8 mouse cellular contexts compared by ENCODE assay signal in the genomic region with DNA sequence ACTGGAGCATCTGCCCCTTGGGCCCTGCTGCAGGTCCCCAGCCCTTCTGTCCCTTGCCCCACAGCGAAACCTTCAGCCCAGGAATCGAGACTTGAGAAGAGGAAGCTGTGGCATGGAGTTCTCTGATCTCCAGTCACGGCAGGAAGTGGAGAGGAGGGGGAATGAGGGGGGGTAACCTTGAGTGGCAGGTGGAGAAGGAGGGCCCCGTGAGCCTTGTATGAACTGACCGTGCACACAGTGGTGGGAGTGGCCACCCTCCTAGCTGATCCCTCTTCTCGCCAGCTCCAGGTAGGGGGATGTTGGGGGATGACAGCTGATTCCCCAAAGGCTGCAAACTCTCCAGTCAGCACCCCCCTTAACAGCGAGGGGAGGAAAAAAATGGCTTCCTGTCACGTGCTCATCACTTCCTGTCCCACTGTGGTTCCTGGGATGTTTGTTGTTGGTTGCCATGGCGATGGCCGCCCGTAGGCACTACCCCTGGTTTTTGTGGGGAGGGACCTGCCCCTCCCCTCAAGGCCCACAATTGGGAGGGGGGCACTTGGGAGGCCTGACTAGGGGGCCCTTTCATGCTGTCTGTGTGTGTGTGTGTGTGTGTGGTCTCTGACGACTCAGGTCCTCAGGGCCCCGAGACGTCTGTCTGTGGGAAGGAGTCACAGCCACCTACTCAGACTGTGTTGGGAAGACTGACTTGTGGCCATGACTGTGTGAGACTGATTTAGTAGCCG. TPM values are rescaled to one million over a fixed set of nuclear protein-coding genes. Genes with fewer than 3 reads are reported as not detected.
A peak's percentile ranks its signal among the peaks of the same experiment; 100 is the strongest.
DNase-seq lines count a peak whose midpoint lies in the region; ATAC-seq and TF ChIP-seq lines count a peak whose summit lies in the region.

No protein-coding gene starts in this region.

- H3K27ac ChIP-seq in hindbrain, embryonic 16.5 days (ENCODE audit: low read depth, low read length), result peak overlapping the region; percentile 85
- H3K27ac ChIP-seq in midbrain, embryonic 15.5 days, result peak overlapping the region; percentile 89
- H3K27ac ChIP-seq in stomach, postnatal 0 days (replicated peaks), result peak overlapping the region; percentile 98

- TF ChIP-seq EP300 in stomach, postnatal 0 days (optimal IDR thresholded peaks at IDR 0.05), result no peak

- peak overlapping the region; percentile 47 for H3K4me3 ChIP-seq in hindbrain, embryonic 16.5 days (ENCODE audit: low read length)
- H3K4me3 ChIP-seq in midbrain, embryonic 15.5 days, result peak overlapping the region; percentile 51
- H3K4me3 ChIP-seq in stomach, postnatal 0 days (ENCODE audit: low read depth, low read length), result peak overlapping the region; percentile 81

- peak overlapping the region; percentile 71 for H3K9ac ChIP-seq in hindbrain, embryonic 16.5 days (ENCODE audit: low read depth, low read length)
- peak overlapping the region; percentile 62 for H3K9ac ChIP-seq in midbrain, embryonic 15.5 days
- H3K9ac ChIP-seq in stomach, postnatal 0 days (ENCODE audit: low read length), result peak overlapping the region; percentile 62

- no peaks in the 10 kb centered on the region for H3K36me3 ChIP-seq in hindbrain, embryonic 16.5 days (ENCODE audit: control insufficient read depth, insufficient read depth, low read length)
- no peaks in the 10 kb centered on the region for H3K36me3 ChIP-seq in midbrain, embryonic 15.5 days (replicated peaks)
- no peaks in the 10 kb centered on the region for H3K36me3 ChIP-seq in stomach, postnatal 0 days (ENCODE audit: control insufficient read depth, insufficient read depth, low read length)

- peak overlapping the region; percentile 83 for H3K4me2 ChIP-seq in hindbrain, embryonic 16.5 days (ENCODE audit: low read length)
- peak overlapping the region; percentile 81 for H3K4me2 ChIP-seq in midbrain, embryonic 15.5 days
- H3K4me2 ChIP-seq in stomach, postnatal 0 days (replicated peaks; ENCODE audit: low read depth), result peak overlapping the region; percentile 93

- ATAC-seq in hindbrain, embryonic 16.5 days, result peak; percentile 56
- ATAC-seq in midbrain, embryonic 15.5 days (replicated peaks), result peak; percentile 60
- ATAC-seq in stomach, postnatal 0 days (ENCODE audit: low FRiP score, low TSS enrichment), result peak; percentile 43

- 3% methylated on average over 15 of the region's 15 CpGs for WGBS in hindbrain, embryonic 16.5 days
- 2% methylated on average over 15 of the region's 15 CpGs for WGBS in midbrain, embryonic 15.5 days
- 8% methylated on average over 15 of the region's 15 CpGs for WGBS in stomach, postnatal 0 days

- H3K27me3 ChIP-seq in hindbrain, embryonic 16.5 days (replicated peaks; ENCODE audit: control insufficient read depth, insufficient read depth, low read length), result no peaks in the 10 kb centered on the region
- peaks cover 2% of the 10 kb centered on the region; the same call in 1 of the 2 replicates for H3K27me3 ChIP-seq in midbrain, embryonic 15.5 days (replicated peaks)
- no peaks in the 10 kb centered on the region for H3K27me3 ChIP-seq in stomach, postnatal 0 days (ENCODE audit: control insufficient read depth, insufficient read depth, low read length)

- H3K9me3 ChIP-seq in hindbrain, embryonic 16.5 days (ENCODE audit: control insufficient read depth, low read length), result no peaks in the 10 kb centered on the region
- H3K9me3 ChIP-seq in midbrain, embryonic 15.5 days, result no peaks in the 10 kb centered on the region
- no peaks in the 10 kb centered on the region for H3K9me3 ChIP-seq in stomach, postnatal 0 days (ENCODE audit: control insufficient read depth, low read length)

- H3K4me1 ChIP-seq in hindbrain, embryonic 16.5 days (ENCODE audit: control insufficient read depth, insufficient read depth, low read depth, low read length), result peaks cover 63% of the 10 kb centered on the region
- peaks cover 75% of the 10 kb centered on the region for H3K4me1 ChIP-seq in midbrain, embryonic 15.5 days
- peaks cover 44% of the 10 kb centered on the region for H3K4me1 ChIP-seq in stomach, postnatal 0 days (replicated peaks; ENCODE audit: control insufficient read depth, insufficient read depth)

- peak; percentile 62 for DNase-seq in right cerebral cortex, postnatal 25 days
- no peak for DNase-seq in right cerebral cortex, postnatal 36 days (ENCODE audit: low spot score in 2 of 2)
- peak; percentile 72 for DNase-seq in c-Kit-positive CD71-positive TER-119-positive erythroid progenitor cells, embryonic 14.5 days (ENCODE audit: low spot score)
- DNase-seq in gastrocnemius, adult 18-20 months (ENCODE audit: low spot score), result peak; percentile 86
- DNase-seq in liver, result peak; percentile 60
- DNase-seq in stomach, postnatal 0 days (ENCODE audit: low spot score), result peak; percentile 88

- 0 out of 2 replicates have a peak, but pooled peaks have one; percentile 1 for TF ChIP-seq CTCF in stomach, postnatal 0 days (IDR thresholded peaks at IDR 0.05; ENCODE audit: low read depth)

RNA-seq across cellular contexts. Expression of gene Rara, which starts 14.4 kb away (rescaled TPM):
- 10 to 100 TPM; 12.9 to 13.2 TPM for total RNA-seq in gastrocnemius, adult 18-20 months (2021)
- polyA plus RNA-seq in hindbrain, embryonic 16.5 days (2015; fragmentation: Nextera tagmentation; extraction: Ambion mirVana), result 12.1 and 16.7 TPM in 2 replicates
- 9.7 and 10.5 TPM in 2 replicates for polyA plus RNA-seq in midbrain, embryonic 15.5 days (2015; fragmentation: Nextera tagmentation; extraction: Ambion mirVana)
- 20.1 and 25.9 TPM in 2 replicates for polyA plus RNA-seq in stomach, postnatal 0 days (2015; fragmentation: Nextera tagmentation; extraction: Ambion mirVana)

RNA-seq across cellular contexts. Expression of gene Cdc6, which starts 34.4 kb away (rescaled TPM):
- under 1 TPM; 0.09 to 0.26 TPM for total RNA-seq in gastrocnemius, adult 18-20 months (2021)
- 4.6 and 6.3 TPM in 2 replicates for polyA plus RNA-seq in hindbrain, embryonic 16.5 days (2015; fragmentation: Nextera tagmentation; extraction: Ambion mirVana)
- 3.9 and 4.2 TPM in 2 replicates for polyA plus RNA-seq in midbrain, embryonic 15.5 days (2015; fragmentation: Nextera tagmentation; extraction: Ambion mirVana)
- polyA plus RNA-seq in stomach, postnatal 0 days (2015; fragmentation: Nextera tagmentation; extraction: Ambion mirVana), result 6.6 and 7.0 TPM in 2 replicates

RNA-seq across cellular contexts. Expression of gene Gjd3, which starts 40.8 kb away (rescaled TPM):
- total RNA-seq in gastrocnemius, adult 18-20 months (2021), result not detected
- polyA plus RNA-seq in hindbrain, embryonic 16.5 days (2015; fragmentation: Nextera tagmentation; extraction: Ambion mirVana), result 2.0 and 3.0 TPM in 2 replicates
- polyA plus RNA-seq in midbrain, embryonic 15.5 days (2015; fragmentation: Nextera tagmentation; extraction: Ambion mirVana), result 1.4 and 2.4 TPM in 2 replicates
- 1.9 and 2.1 TPM in 2 replicates for polyA plus RNA-seq in stomach, postnatal 0 days (2015; fragmentation: Nextera tagmentation; extraction: Ambion mirVana)

Comparison
In these comparisons a context has a peak if more than half of its experiments do, and no peak if none do; other contexts are left out.
1. DNase-seq: peak in right cerebral cortex, postnatal 25 days (single experiment), c-Kit-positive CD71-positive TER-119-positive erythroid progenitor cells, embryonic 14.5 days (single experiment), gastrocnemius, adult 18-20 months (single experiment), liver (single experiment) and stomach, postnatal 0 days (single experiment); none in right cerebral cortex, postnatal 36 days (0 of 2).
2. Peak in every context shown above with its lines, with median percentiles within 50 percentile points of each other: ATAC-seq, H3K27ac ChIP-seq, H3K4me2 ChIP-seq, H3K4me3 ChIP-seq and H3K9ac ChIP-seq.